Mouse (Mus musculus): ENCODE data around the gene Gm20518.

- TF ChIP-seq POLR2A (IDR thresholded peaks at IDR 0.05; ENCODE audit: low read depth, low read length) (peak; percentile 51; the same call in 1 of the 2 replicates), CTCF (IDR thresholded peaks at IDR 0.05; ENCODE audit: borderline replicate concordance, insufficient read depth, low read length) (no peak)
Observed at GRCm38 (mm10) chr16:17890917-17891566, 429 bp downstream of the Gm20518 start.

Data from embryonic fibroblast, embryonic 13.5 days (primary cell).